ENCODE assay signal across 18 mouse cellular contexts in the genomic region with DNA sequence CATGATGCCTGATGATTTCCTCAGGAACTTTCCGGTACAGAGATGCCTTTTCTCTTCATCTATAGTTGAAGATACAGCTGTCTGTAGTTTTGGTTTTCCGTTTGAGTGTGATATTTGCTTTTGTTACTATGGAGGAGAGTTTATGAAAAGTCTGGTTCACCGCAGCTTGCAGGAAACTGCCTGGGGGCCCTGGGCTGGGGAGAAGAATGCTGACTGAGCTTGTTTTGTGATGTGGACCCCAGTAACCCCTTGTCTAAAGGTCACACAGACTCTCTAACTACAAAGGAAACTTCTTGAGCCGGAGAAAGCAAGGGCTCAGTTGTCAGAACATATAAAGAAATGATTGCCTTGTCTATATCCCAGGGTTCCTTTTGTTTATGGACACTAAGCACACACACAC.
"Had no signal": no experiment of that assay in that cellular context is flagged by ENCODE, and none has a peak within 500 bp of the region (broad histone marks: within the 10 kb centered on the region; RNA-seq: fewer than 3 reads in every experiment).

No protein-coding gene starts in this region.

- H3K36me3 ChIP-seq: midbrain, embryonic 10.5 days; midbrain, embryonic 13.5 days; neural tube, embryonic 13.5 days; neural tube, embryonic 15.5 days had no signal

- H3K4me2 ChIP-seq: lung, embryonic 14.5 days; midbrain, embryonic 13.5 days; neural tube, embryonic 13.5 days; neural tube, embryonic 15.5 days had no signal

- H3K4me3 ChIP-seq: midbrain, embryonic 10.5 days; midbrain, embryonic 13.5 days; myocyte; neural tube, embryonic 13.5 days; neural tube, embryonic 15.5 days had no signal

- DNase-seq: lung, adult 18-20 months; lung, embryonic 14.5 days; lung, postnatal 10 days; lung, postnatal 4 days; retina, postnatal 1 day; right cerebral cortex, adult 18-20 months; right cerebral cortex, postnatal 25 days; right cerebral cortex, postnatal 4 days; spleen, adult 18-20 months; thymus, adult 18-20 months; thymus, postnatal 36 days had no signal

- H3K9me3 ChIP-seq: midbrain, embryonic 10.5 days; midbrain, embryonic 13.5 days; neural tube, embryonic 13.5 days; neural tube, embryonic 15.5 days had no signal

- H3K27ac ChIP-seq: liver, embryonic 14.5 days; midbrain, embryonic 10.5 days; midbrain, embryonic 13.5 days; neural tube, embryonic 13.5 days; neural tube, embryonic 15.5 days had no signal

- H3K27me3 ChIP-seq: midbrain, embryonic 13.5 days; neural tube, embryonic 13.5 days had no signal

- ATAC-seq: midbrain, embryonic 13.5 days; midbrain, embryonic 16.5 days had no signal

- H3K9ac ChIP-seq: liver, embryonic 14.5 days; lung, embryonic 14.5 days; midbrain, embryonic 13.5 days; neural tube, embryonic 13.5 days; neural tube, embryonic 15.5 days had no signal
